Mouse (Mus musculus): Measurements from ENCODE around the gene Gm10961. TPM values are rescaled to one million over a fixed set of nuclear protein-coding genes. Genes with fewer than 3 reads are reported as not detected.

Gene Gm10961
- polyA plus RNA-seq, 2 experiments: not detected

GRCm38 (mm10) chr3:107654861-107655260 lies 23.7 kb downstream of the Gm10961 start:
- H3K4me1 ChIP-seq (replicated peaks; ENCODE audit: control insufficient read depth in 2 of 2, insufficient read depth in 2 of 2, low read length in 1 of 2): no peaks in the 10 kb centered on the region
- H3K27me3 ChIP-seq (ENCODE audit: control insufficient read depth, insufficient read depth, low read length): no peaks in the 10 kb centered on the region
- ATAC-seq (ENCODE audit: insufficient read depth) (no peak), DNase-seq (ENCODE audit: low read depth in 3 of 3, low spot score in 3 of 3) (no peak)
- WGBS (ENCODE audit: insufficient replicate concordance): 65% methylated on average over 3 of the region's 3 CpGs
- no peak overlapping the region for H3K4me2 ChIP-seq (ENCODE audit: low read depth)
- H3K9me3 ChIP-seq (ENCODE audit: control insufficient read depth, low read length): no peaks in the 10 kb centered on the region
- no peak overlapping the region for H3K9ac ChIP-seq (replicated peaks)
- H3K27ac ChIP-seq: no peak overlapping the region
- H3K36me3 ChIP-seq (replicated peaks; ENCODE audit: control insufficient read depth, insufficient read depth, low read depth): no peaks in the 10 kb centered on the region
- no peak for TF ChIP-seq EP300 (IDR thresholded peaks at IDR 0.05; ENCODE audit: low read depth)
- H3K4me3 ChIP-seq (ENCODE audit: insufficient read depth in 1 of 2, low read depth in 2 of 2, low read length in 2 of 2): no peak overlapping the region

- H3K4me2 ChIP-seq (ENCODE audit: low read depth): no peak overlapping the region
- no peak overlapping the region for H3K9ac ChIP-seq (replicated peaks)
- H3K27me3 ChIP-seq (ENCODE audit: control insufficient read depth, insufficient read depth, low read length): no peaks in the 10 kb centered on the region
- no peak overlapping the region for H3K27ac ChIP-seq
- H3K4me3 ChIP-seq (ENCODE audit: insufficient read depth in 1 of 2, low read depth in 2 of 2, low read length in 2 of 2): no peak overlapping the region
- DNase-seq (ENCODE audit: low read depth in 3 of 3, low spot score in 3 of 3) (no peak), ATAC-seq (ENCODE audit: insufficient read depth) (no peak)
- TF ChIP-seq EP300 (IDR thresholded peaks at IDR 0.05; ENCODE audit: low read depth) (no peak), CTCF (IDR thresholded peaks at IDR 0.05; ENCODE audit: low read depth) (no peak)
- H3K36me3 ChIP-seq (replicated peaks; ENCODE audit: control insufficient read depth, insufficient read depth, low read depth): no peaks in the 10 kb centered on the region; the same call in 1 of the 2 replicates
- no peaks in the 10 kb centered on the region for H3K9me3 ChIP-seq (ENCODE audit: control insufficient read depth, low read length)
- H3K4me1 ChIP-seq (replicated peaks; ENCODE audit: control insufficient read depth in 2 of 2, insufficient read depth in 2 of 2, low read length in 1 of 2): no peaks in the 10 kb centered on the region
- WGBS (ENCODE audit: insufficient replicate concordance): 74% methylated on average over 3 of the region's 3 CpGs
Measured at GRCm38 (mm10) chr3:107655491-107655890, 24.4 kb downstream of the Gm10961 start.

GRCm38 (mm10) chr3:107656151-107656550 lies 25.0 kb downstream of the Gm10961 start:
- 75% methylated on average over 2 of the region's 2 CpGs for WGBS (ENCODE audit: insufficient replicate concordance)
- DNase-seq (ENCODE audit: low read depth in 3 of 3, low spot score in 3 of 3) (no peak), ATAC-seq (ENCODE audit: insufficient read depth) (no peak)
- no peak overlapping the region for H3K9ac ChIP-seq (replicated peaks)
- no peaks in the 10 kb centered on the region for H3K4me1 ChIP-seq (replicated peaks; ENCODE audit: control insufficient read depth in 2 of 2, insufficient read depth in 2 of 2, low read length in 1 of 2)
- H3K4me3 ChIP-seq (ENCODE audit: insufficient read depth in 1 of 2, low read depth in 2 of 2, low read length in 2 of 2): no peak overlapping the region
- TF ChIP-seq EP300 (IDR thresholded peaks at IDR 0.05; ENCODE audit: low read depth) (no peak), CTCF (IDR thresholded peaks at IDR 0.05; ENCODE audit: low read depth) (no peak)
- no peak overlapping the region for H3K27ac ChIP-seq
- no peak overlapping the region for H3K4me2 ChIP-seq (ENCODE audit: low read depth)
- H3K36me3 ChIP-seq (replicated peaks; ENCODE audit: control insufficient read depth, insufficient read depth, low read depth): no peaks in the 10 kb centered on the region; the same call in 1 of the 2 replicates
- H3K9me3 ChIP-seq (ENCODE audit: control insufficient read depth, low read length): no peaks in the 10 kb centered on the region
- no peaks in the 10 kb centered on the region for H3K27me3 ChIP-seq (ENCODE audit: control insufficient read depth, insufficient read depth, low read length)

- Histone ChIP-seq H3K27ac (no peak overlapping the region), H3K4me1 (replicated peaks; ENCODE audit: control insufficient read depth in 2 of 2, insufficient read depth in 2 of 2, low read length in 1 of 2) (no peaks in the 10 kb centered on the region), H3K4me2 (ENCODE audit: low read depth) (no peak overlapping the region), H3K9me3 (ENCODE audit: control insufficient read depth, low read length) (no peaks in the 10 kb centered on the region), H3K9ac (replicated peaks) (no peak overlapping the region), H3K27me3 (ENCODE audit: control insufficient read depth, insufficient read depth, low read length) (no peaks in the 10 kb centered on the region), H3K36me3 (replicated peaks; ENCODE audit: control insufficient read depth, insufficient read depth, low read depth) (no peaks in the 10 kb centered on the region; the same call in 1 of the 2 replicates), H3K4me3 (ENCODE audit: insufficient read depth in 1 of 2, low read depth in 2 of 2, low read length in 2 of 2) (no peak overlapping the region)
- DNase-seq (ENCODE audit: low read depth in 3 of 3, low spot score in 3 of 3) (no peak), ATAC-seq (ENCODE audit: insufficient read depth) (no peak; the same call in 1 of the 2 replicates)
- no peak for TF ChIP-seq EP300 (IDR thresholded peaks at IDR 0.05; ENCODE audit: low read depth)
- TF ChIP-seq CTCF (IDR thresholded peaks at IDR 0.05; ENCODE audit: low read depth): no peak
- WGBS (ENCODE audit: insufficient replicate concordance): 57% methylated on average over 4 of the region's 4 CpGs
Measured at GRCm38 (mm10) chr3:107656888-107657287, 25.8 kb downstream of the Gm10961 start.

GRCm38 (mm10) chr3:107659000-107659399 lies 27.9 kb downstream of the Gm10961 start:
- Histone ChIP-seq H3K4me1 (replicated peaks; ENCODE audit: control insufficient read depth in 2 of 2, insufficient read depth in 2 of 2, low read length in 1 of 2) (no peaks in the 10 kb centered on the region), H3K27me3 (ENCODE audit: control insufficient read depth, insufficient read depth, low read length) (no peaks in the 10 kb centered on the region), H3K9ac (replicated peaks) (no peak overlapping the region), H3K4me3 (ENCODE audit: insufficient read depth in 1 of 2, low read depth in 2 of 2, low read length in 2 of 2) (no peak overlapping the region), H3K27ac (no peak overlapping the region), H3K36me3 (replicated peaks; ENCODE audit: control insufficient read depth, insufficient read depth, low read depth) (no peaks in the 10 kb centered on the region; the same call in 1 of the 2 replicates), H3K4me2 (ENCODE audit: low read depth) (no peak overlapping the region), H3K9me3 (ENCODE audit: control insufficient read depth, low read length) (no peaks in the 10 kb centered on the region)
- DNase-seq (ENCODE audit: low read depth in 3 of 3, low spot score in 3 of 3): no peak
- TF ChIP-seq EP300 (IDR thresholded peaks at IDR 0.05; ENCODE audit: low read depth): no peak
- peak; percentile 11; the same call in 1 of the 2 replicates for TF ChIP-seq CTCF (IDR thresholded peaks at IDR 0.05; ENCODE audit: low read depth)
- no peak for ATAC-seq (ENCODE audit: insufficient read depth)
- 84% methylated on average over 1 of the region's 1 CpGs for WGBS (ENCODE audit: insufficient replicate concordance)
